Comparison of ENCODE assay signal across 8 mouse cellular contexts in the genomic region with DNA sequence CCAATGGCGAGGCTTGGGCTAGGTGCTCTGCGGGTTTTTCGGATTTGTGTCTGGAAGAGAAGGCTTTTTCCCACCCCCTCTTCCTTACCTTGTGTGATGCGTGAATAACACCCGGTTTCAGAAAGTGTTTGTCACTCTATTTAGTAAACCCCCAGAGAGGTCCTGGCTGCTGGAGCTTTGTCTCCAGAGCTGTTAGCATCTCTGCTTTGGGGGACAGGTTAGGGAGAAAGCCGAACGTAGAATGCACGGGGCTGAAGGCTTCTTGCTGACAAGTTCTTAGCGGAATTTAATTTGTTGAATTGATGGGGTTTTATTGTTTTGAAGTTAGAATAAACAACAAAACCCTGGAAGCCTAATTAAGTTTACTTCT. TPM values are rescaled to one million over a fixed set of nuclear protein-coding genes. Genes with fewer than 3 reads are reported as not detected.
DNase-seq lines count a peak whose midpoint lies in the region; ATAC-seq and TF ChIP-seq lines count a peak whose summit lies in the region.

No protein-coding gene starts in this region.

- peak overlapping the region; percentile 81 for H3K9ac ChIP-seq in heart, embryonic 15.5 days
- H3K9ac ChIP-seq in hindbrain, embryonic 11.5 days (ENCODE audit: low read depth, low read length): peak overlapping the region; percentile 83

- H3K4me1 ChIP-seq in heart, embryonic 15.5 days (replicated peaks): no peaks in the 10 kb centered on the region
- no peaks in the 10 kb centered on the region for H3K4me1 ChIP-seq in hindbrain, embryonic 11.5 days (replicated peaks; ENCODE audit: control insufficient read depth, insufficient read depth, low read length)

- H3K36me3 ChIP-seq in heart, embryonic 15.5 days: peaks cover 5% of the 10 kb centered on the region; the same call in 1 of the 2 replicates
- H3K36me3 ChIP-seq in hindbrain, embryonic 11.5 days (ENCODE audit: control insufficient read depth, insufficient read depth, low read length): no peaks in the 10 kb centered on the region

- peak overlapping the region; percentile 85 for H3K27ac ChIP-seq in heart, embryonic 15.5 days
- H3K27ac ChIP-seq in hindbrain, embryonic 11.5 days (ENCODE audit: low read depth, low read length): peak overlapping the region; percentile 76

- in situ Hi-C loops in Patski (cut with MboI; ENCODE audit: low pct_unique_long_range_greater_than_20kb): no loop called here

- CTCF ChIA-PET in Patski (lab: Charles Lee): interaction anchor here (1.5 kb wide), 1 partner anchor 10 kb away, joined by 4 read pairs; no protein-coding TSS in a partner anchor

- H3K4me3 ChIP-seq in heart, embryonic 15.5 days: peak overlapping the region; percentile 73
- peak overlapping the region; percentile 84 for H3K4me3 ChIP-seq in hindbrain, embryonic 11.5 days (ENCODE audit: low read depth, low read length)

- no peak for TF ChIP-seq CTCF in Patski (IDR thresholded peaks at IDR 0.05)

- under 1% methylated on average over 9 of the region's 9 CpGs for WGBS in heart, embryonic 15.5 days
- under 1% methylated on average over 9 of the region's 9 CpGs for WGBS in hindbrain, embryonic 11.5 days

- no peaks in the 10 kb centered on the region for H3K27me3 ChIP-seq in heart, embryonic 15.5 days
- H3K27me3 ChIP-seq in Patski: no peaks in the 10 kb centered on the region
- no peaks in the 10 kb centered on the region for H3K27me3 ChIP-seq in hindbrain, embryonic 11.5 days (ENCODE audit: control insufficient read depth, insufficient read depth, low read length)

- POLR2A ChIA-PET in Patski (lab: Charles Lee): interaction anchor here (0.8 kb wide), 1 partner anchor 131 kb away, joined by 3 read pairs; no protein-coding TSS in a partner anchor

- H3K9me3 ChIP-seq in heart, embryonic 15.5 days (replicated peaks): no peaks in the 10 kb centered on the region
- no peaks in the 10 kb centered on the region for H3K9me3 ChIP-seq in hindbrain, embryonic 11.5 days (ENCODE audit: control insufficient read depth, low read length)

- ATAC-seq in heart, embryonic 15.5 days (replicated peaks; ENCODE audit: insufficient number of reproducible peaks, insufficient read depth, low FRiP score, low read depth): peak; percentile 42; the same call in 1 of the 2 replicates
- peak; percentile 34 for ATAC-seq in Patski
- peak; percentile 79 for ATAC-seq in hindbrain, embryonic 11.5 days (ENCODE audit: low FRiP score)
- peak; percentile 21; the same call in 1 of the 2 replicates for ATAC-seq in megakaryocyte-erythroid progenitor cell, adult 5-6 weeks (replicated peaks; ENCODE audit: low FRiP score, low TSS enrichment, poor library complexity, severe bottlenecking)

- no peak for DNase-seq in heart, postnatal 4 days
- no peak for DNase-seq in Patski (ENCODE audit: low read depth, low spot score)
- DNase-seq in hindbrain, embryonic 11.5 days (ENCODE audit: low spot score): no peak
- DNase-seq in ovary, postnatal 36 days (ENCODE audit: low spot score): no peak
- no peak for DNase-seq in adrenal gland, postnatal 10 days
- DNase-seq in kidney, postnatal 36 days: no peak

- H3K4me2 ChIP-seq in heart, embryonic 15.5 days: peak overlapping the region; percentile 71
- H3K4me2 ChIP-seq in hindbrain, embryonic 11.5 days (replicated peaks; ENCODE audit: low read depth, low read length): peak overlapping the region; percentile 31

RNA-seq across cellular contexts. Expression of a gene that starts 8.0 kb away (rescaled TPM):
- polyA plus RNA-seq in heart, embryonic 15.5 days (2015; fragmentation: Nextera tagmentation; extraction: Ambion mirVana): 10.2 and 11.0 TPM in 2 replicates
- total RNA-seq in heart, postnatal 4 days (2021): 1 to 10 TPM; 8.4 to 9.7 TPM
- 19.6 TPM for polyA plus RNA-seq in Patski (2021)
- 15.6 and 17.4 TPM in 2 replicates for polyA plus RNA-seq in hindbrain, embryonic 11.5 days (2014; fragmentation: Nextera tagmentation; extraction: Ambion mirVana)
- total RNA-seq in megakaryocyte-erythroid progenitor cell, adult 5-6 weeks (2014; fragmentation: Nextera tagmentation): 24.3 and 28.1 TPM in 2 replicates
- 17.6 and 21.2 TPM in 2 replicates for total RNA-seq in megakaryocyte-erythroid progenitor cell, adult 5-6 weeks (2017)
- total RNA-seq in adrenal gland, postnatal 10 days (2021): 10 to 100 TPM in 1 of 2 experiments, 1 to 10 TPM in 1; 8.8 to 13.4 TPM

RNA-seq across cellular contexts. Expression of a gene that starts 41.9 kb away (rescaled TPM):
- polyA plus RNA-seq in heart, embryonic 15.5 days (2015; fragmentation: Nextera tagmentation; extraction: Ambion mirVana): 6.3 and 8.7 TPM in 2 replicates
- total RNA-seq in heart, postnatal 4 days (2021): 1 to 10 TPM; 5.4 to 5.8 TPM
- 22.3 TPM for polyA plus RNA-seq in Patski (2021)
- polyA plus RNA-seq in hindbrain, embryonic 11.5 days (2014; fragmentation: Nextera tagmentation; extraction: Ambion mirVana): 23.1 and 25.2 TPM in 2 replicates
- total RNA-seq in megakaryocyte-erythroid progenitor cell, adult 5-6 weeks (2014; fragmentation: Nextera tagmentation): 19.1 and 37.3 TPM in 2 replicates
- 32.0 and 32.1 TPM in 2 replicates for total RNA-seq in megakaryocyte-erythroid progenitor cell, adult 5-6 weeks (2017)
- total RNA-seq in adrenal gland, postnatal 10 days (2021): 10 to 100 TPM; 13.6 to 14.7 TPM

RNA-seq across cellular contexts. Expression of a gene that starts 50.6 kb away (rescaled TPM):
- polyA plus RNA-seq in heart, embryonic 15.5 days (2015; fragmentation: Nextera tagmentation; extraction: Ambion mirVana): 57.6 and 68.4 TPM in 2 replicates
- 10 to 100 TPM; 55.9 to 61.3 TPM for total RNA-seq in heart, postnatal 4 days (2021)
- 179 TPM for polyA plus RNA-seq in Patski (2021)
- polyA plus RNA-seq in hindbrain, embryonic 11.5 days (2014; fragmentation: Nextera tagmentation; extraction: Ambion mirVana): 129 and 142 TPM in 2 replicates
- total RNA-seq in megakaryocyte-erythroid progenitor cell, adult 5-6 weeks (2014; fragmentation: Nextera tagmentation): 63.6 and 64.2 TPM in 2 replicates
- 70.9 and 115 TPM in 2 replicates for total RNA-seq in megakaryocyte-erythroid progenitor cell, adult 5-6 weeks (2017)
- 10 to 100 TPM; 61.6 to 73.9 TPM for total RNA-seq in adrenal gland, postnatal 10 days (2021)

Comparison
In these comparisons a context has a peak if more than half of its experiments do, and no peak if none do; other contexts are left out.
1. ATAC-seq: peak in every context shown above with its lines; median percentile 79 in hindbrain, embryonic 11.5 days; 42 in heart, embryonic 15.5 days; 34 in Patski; 21 in megakaryocyte-erythroid progenitor cell, adult 5-6 weeks.